Mouse (Mus musculus): ENCODE measurements around the gene Gm15557.

- TF ChIP-seq POLR2A (IDR thresholded peaks at IDR 0.05; ENCODE audit: insufficient read depth, low read depth, low read length) = no peak
- TF ChIP-seq CTCF (IDR thresholded peaks at IDR 0.05; ENCODE audit: insufficient read depth, low read depth, low read length) = no peak
Observed at GRCm38 (mm10) chr2:155952006-155952405, 11.5 kb downstream of the Gm15557 start.
